Mouse (Mus musculus) myocyte (in vitro differentiated cells): ENCODE results near the gene Ipmk.

Experiments used
- POLR2A ChIP-seq: IDR thresholded peaks from one replicate; pipeline ENCODE4 v1.6.1; 2011; ENCODE audit warnings: low read depth, mild to moderate bottlenecking, control low read depth, moderate library complexity; ENCODE audit not compliant: insufficient read length
- REST ChIP-seq: IDR thresholded peaks from one replicate; pipeline ENCODE4 v1.6.1; 2011; ENCODE audit warnings: mild to moderate bottlenecking, control low read depth, moderate library complexity; ENCODE audit not compliant: insufficient read depth, insufficient read length
- TCF12 ChIP-seq: IDR thresholded peaks from one replicate; pipeline ENCODE4 v1.6.1; 2011; ENCODE audit warnings: mild to moderate bottlenecking, control low read depth; ENCODE audit not compliant: poor library complexity, insufficient read depth, severe bottlenecking
- USF1 ChIP-seq: IDR thresholded peaks from one replicate; pipeline ENCODE4 v1.6.1; 2011; ENCODE audit warnings: low read depth, mild to moderate bottlenecking, control low read depth, moderate library complexity

DNA sequence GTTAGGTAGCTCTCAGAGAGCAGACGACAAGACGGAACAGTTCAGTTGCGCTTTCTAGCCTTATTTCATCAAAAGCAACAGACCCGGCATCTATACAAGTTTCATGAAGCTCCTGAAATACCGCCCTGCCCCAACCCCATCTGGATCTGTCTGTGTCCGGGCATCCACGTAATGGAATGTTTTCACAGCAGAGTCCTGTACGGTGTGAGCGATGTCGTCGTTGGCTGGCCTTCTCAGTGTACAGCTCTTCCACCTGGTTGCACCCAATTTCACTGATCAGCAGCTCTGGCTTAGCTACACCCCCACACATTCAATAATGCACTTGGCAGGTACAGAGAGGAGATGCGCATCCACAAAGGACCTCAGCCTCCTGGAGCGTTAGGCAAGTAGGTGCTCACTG, 126.0 kb downstream of the Ipmk start:
- TF ChIP-seq POLR2A (no peak), REST (no peak), TCF12 (no peak), USF1 (no peak)
